Comparison of ENCODE assay signal across 22 mouse cellular contexts in genomic region chr16:91717399-91717798, GRCm38 (mm10). TPM values are rescaled to one million over a fixed set of nuclear protein-coding genes. Genes with fewer than 3 reads are reported as not detected.
DNase-seq lines count a peak whose midpoint lies in the region; ATAC-seq and TF ChIP-seq lines count a peak whose summit lies in the region.
"Had no signal": no experiment of that assay in that cellular context is flagged by ENCODE, and none has a peak within 500 bp of the region (broad histone marks: within the 10 kb centered on the region; RNA-seq: fewer than 3 reads in every experiment).

No protein-coding gene starts in this region.

- H3K4me1 ChIP-seq in heart, embryonic 13.5 days, result 0 out of 2 replicates have a peak, but pooled peaks cover 6% of the 10 kb centered on the region
- H3K4me1 ChIP-seq in spleen, adult 2 months (ENCODE audit: control insufficient read depth, insufficient read depth, insufficient read length), result no peaks in the 10 kb centered on the region
- peaks cover 34% of the 10 kb centered on the region for H3K4me1 ChIP-seq in liver, embryonic 12.5 days
- no peaks in the 10 kb centered on the region for H3K4me1 ChIP-seq in intestine, embryonic 16.5 days (ENCODE audit: control insufficient read depth, insufficient read depth, low read length)
- H3K4me1 ChIP-seq: embryonic facial prominence, embryonic 13.5 days; limb, embryonic 15.5 days; stomach, embryonic 15.5 days had no signal

- H3K4me3 ChIP-seq in heart, embryonic 13.5 days, result no peak overlapping the region
- H3K4me3 ChIP-seq in spleen, adult 2 months (ENCODE audit: extremely low read depth, insufficient read depth, insufficient read length), result no peak overlapping the region
- no peak overlapping the region for H3K4me3 ChIP-seq in liver, embryonic 12.5 days
- H3K4me3 ChIP-seq in intestine, embryonic 16.5 days (ENCODE audit: low read length), result no peak overlapping the region
- H3K4me3 ChIP-seq: embryonic facial prominence, embryonic 13.5 days; limb, embryonic 15.5 days; stomach, embryonic 15.5 days had no signal

- peak overlapping the region; percentile 82 for H3K27ac ChIP-seq in heart, embryonic 13.5 days (replicated peaks)
- peak overlapping the region; percentile 20; the same call in 1 of the 2 replicates for H3K27ac ChIP-seq in spleen, adult 2 months (ENCODE audit: insufficient read depth, low read length)
- peak overlapping the region; percentile 94 for H3K27ac ChIP-seq in liver, embryonic 12.5 days
- no peak overlapping the region for H3K27ac ChIP-seq in intestine, embryonic 16.5 days (ENCODE audit: low read length)
- H3K27ac ChIP-seq: embryonic facial prominence, embryonic 13.5 days; kidney, postnatal 0 days; limb, embryonic 15.5 days; stomach, embryonic 15.5 days had no signal

- TF ChIP-seq POLR2A in spleen, adult 2 months (IDR thresholded peaks at IDR 0.05; ENCODE audit: low read depth, low read length), result no peak

- H3K9me3 ChIP-seq in heart, embryonic 13.5 days, result no peaks in the 10 kb centered on the region
- no peaks in the 10 kb centered on the region for H3K9me3 ChIP-seq in liver, embryonic 12.5 days (replicated peaks)
- H3K9me3 ChIP-seq in intestine, embryonic 16.5 days (ENCODE audit: control insufficient read depth, low read length), result no peaks in the 10 kb centered on the region
- H3K9me3 ChIP-seq: embryonic facial prominence, embryonic 13.5 days; limb, embryonic 15.5 days; stomach, embryonic 15.5 days had no signal

- no peak for DNase-seq in heart, adult 18-20 months
- DNase-seq in spleen, adult 2 months (ENCODE audit: low read depth in 1 of 2, low spot score in 2 of 2), result no peak
- DNase-seq in spleen, postnatal 4 days (ENCODE audit: low spot score in 2 of 2), result no peak
- no peak for DNase-seq in left cerebral cortex, adult 11 months (ENCODE audit: low spot score)
- DNase-seq: adrenal gland, postnatal 10 days; cerebellum, adult 9-11 months; gastrocnemius, postnatal 36 days; kidney, adult 18-20 months; layer of hippocampus, postnatal 36 days; midbrain, embryonic 14.5 days; spleen, adult 18-20 months; thymus, adult 2 months had no signal

- H3K9ac ChIP-seq in heart, embryonic 13.5 days, result no peak overlapping the region
- peak overlapping the region; percentile 47 for H3K9ac ChIP-seq in liver, embryonic 12.5 days
- H3K9ac ChIP-seq in intestine, embryonic 16.5 days (ENCODE audit: low read depth, low read length), result no peak overlapping the region
- H3K9ac ChIP-seq: embryonic facial prominence, embryonic 13.5 days; limb, embryonic 15.5 days; stomach, embryonic 15.5 days had no signal

- ATAC-seq in heart, embryonic 13.5 days (ENCODE audit: extremely low read depth, insufficient number of reproducible peaks, low FRiP score, low TSS enrichment), result no peak
- peak; percentile 68 for ATAC-seq in liver, embryonic 12.5 days
- ATAC-seq in megakaryocyte-erythroid progenitor cell, adult 5-6 weeks (replicated peaks; ENCODE audit: low FRiP score, low TSS enrichment, poor library complexity, severe bottlenecking), result peak; percentile 68
- ATAC-seq in intestine, embryonic 16.5 days, result no peak
- ATAC-seq: activated CD4-positive, CD25-positive, alpha-beta regulatory T cell, adult 4 months; forebrain, embryonic 14.5 days had no signal

- no peak for TF ChIP-seq CTCF in spleen, adult 2 months (IDR thresholded peaks at IDR 0.05; ENCODE audit: extremely low read depth, insufficient read depth, insufficient read length, insufficient replicate concordance)

- WGBS in heart, embryonic 13.5 days, result 59% methylated on average over 4 of the region's 4 CpGs
- 81% methylated on average over 4 of the region's 4 CpGs for WGBS in spleen, adult 2 months
- WGBS in liver, embryonic 12.5 days (ENCODE audit: insufficient replicate concordance), result 17% methylated on average over 4 of the region's 4 CpGs
- WGBS in intestine, embryonic 16.5 days, result 82% methylated on average over 4 of the region's 4 CpGs

- no peaks in the 10 kb centered on the region for H3K27me3 ChIP-seq in heart, embryonic 13.5 days (replicated peaks)
- no peaks in the 10 kb centered on the region for H3K27me3 ChIP-seq in spleen, adult 2 months (ENCODE audit: control insufficient read depth, insufficient read depth, low read length)
- H3K27me3 ChIP-seq in liver, embryonic 12.5 days (replicated peaks), result no peaks in the 10 kb centered on the region
- H3K27me3 ChIP-seq in intestine, embryonic 16.5 days (replicated peaks; ENCODE audit: control insufficient read depth, insufficient read depth, low read length), result no peaks in the 10 kb centered on the region
- H3K27me3 ChIP-seq: embryonic facial prominence, embryonic 13.5 days; limb, embryonic 15.5 days; stomach, embryonic 15.5 days had no signal

- no peak overlapping the region for H3K4me2 ChIP-seq in heart, embryonic 13.5 days
- peak overlapping the region; percentile 50 for H3K4me2 ChIP-seq in liver, embryonic 12.5 days
- H3K4me2 ChIP-seq in intestine, embryonic 16.5 days (ENCODE audit: low read depth, low read length), result no peak overlapping the region
- H3K4me2 ChIP-seq: embryonic facial prominence, embryonic 13.5 days; limb, embryonic 15.5 days; stomach, embryonic 15.5 days had no signal

- peaks cover 75% of the 10 kb centered on the region for H3K36me3 ChIP-seq in heart, embryonic 13.5 days
- peaks cover 10% of the 10 kb centered on the region for H3K36me3 ChIP-seq in spleen, adult 2 months (ENCODE audit: control insufficient read depth, insufficient read depth, low read length)
- peaks cover 76% of the 10 kb centered on the region for H3K36me3 ChIP-seq in liver, embryonic 12.5 days
- H3K36me3 ChIP-seq in intestine, embryonic 16.5 days (ENCODE audit: control insufficient read depth, insufficient read depth, low read length), result peaks cover 17% of the 10 kb centered on the region

RNA-seq across cellular contexts. Expression of gene Cryzl1, which starts 11.4 kb away (rescaled TPM):
- polyA plus RNA-seq in heart, embryonic 13.5 days (2015; fragmentation: Nextera tagmentation; extraction: Ambion mirVana), result 51.4 and 58.5 TPM in 2 replicates
- 10 to 100 TPM; 23.0 to 25.0 TPM for total RNA-seq in heart, adult 18-20 months (2021)
- polyA plus RNA-seq in spleen, adult 2 months (2012; rRNA removed), result 11.6 and 11.9 TPM in 2 replicates
- 40.3 and 40.9 TPM in 2 replicates for polyA plus RNA-seq in liver, embryonic 12.5 days (2016; fragmentation: Nextera tagmentation; extraction: Ambion mirVana)
- 33.7 and 72.0 TPM in 2 replicates for total RNA-seq in megakaryocyte-erythroid progenitor cell, adult 5-6 weeks (2014; fragmentation: Nextera tagmentation)
- 33.2 and 69.5 TPM in 2 replicates for total RNA-seq in megakaryocyte-erythroid progenitor cell, adult 5-6 weeks (2017)
- 66.9 and 69.4 TPM in 2 replicates for polyA plus RNA-seq in intestine, embryonic 16.5 days (2015; fragmentation: Nextera tagmentation; extraction: Ambion mirVana)

RNA-seq across cellular contexts. Expression of gene Itsn1, which starts 11.7 kb away (rescaled TPM):
- 19.5 and 20.0 TPM in 2 replicates for polyA plus RNA-seq in heart, embryonic 13.5 days (2015; fragmentation: Nextera tagmentation; extraction: Ambion mirVana)
- total RNA-seq in heart, adult 18-20 months (2021), result 10 to 100 TPM; 50.2 to 53.6 TPM
- 21.7 and 36.0 TPM in 2 replicates for polyA plus RNA-seq in spleen, adult 2 months (2012; rRNA removed)
- 47.5 and 52.3 TPM in 2 replicates for polyA plus RNA-seq in liver, embryonic 12.5 days (2016; fragmentation: Nextera tagmentation; extraction: Ambion mirVana)
- total RNA-seq in megakaryocyte-erythroid progenitor cell, adult 5-6 weeks (2014; fragmentation: Nextera tagmentation), result 24.0 and 27.8 TPM in 2 replicates
- total RNA-seq in megakaryocyte-erythroid progenitor cell, adult 5-6 weeks (2017), result 6.8 and 28.4 TPM in 2 replicates
- 10.5 and 13.1 TPM in 2 replicates for polyA plus RNA-seq in intestine, embryonic 16.5 days (2015; fragmentation: Nextera tagmentation; extraction: Ambion mirVana)

RNA-seq across cellular contexts. Expression of gene Donson, which starts 28.8 kb away (rescaled TPM):
- 13.9 and 15.0 TPM in 2 replicates for polyA plus RNA-seq in heart, embryonic 13.5 days (2015; fragmentation: Nextera tagmentation; extraction: Ambion mirVana)
- total RNA-seq in heart, adult 18-20 months (2021), result 1 to 10 TPM; 2.9 to 3.6 TPM
- polyA plus RNA-seq in spleen, adult 2 months (2012; rRNA removed), result 13.1 and 22.0 TPM in 2 replicates
- 48.4 and 54.9 TPM in 2 replicates for polyA plus RNA-seq in liver, embryonic 12.5 days (2016; fragmentation: Nextera tagmentation; extraction: Ambion mirVana)
- 20.7 and 28.4 TPM in 2 replicates for total RNA-seq in megakaryocyte-erythroid progenitor cell, adult 5-6 weeks (2014; fragmentation: Nextera tagmentation)
- total RNA-seq in megakaryocyte-erythroid progenitor cell, adult 5-6 weeks (2017), result 44.6 and 49.3 TPM in 2 replicates
- polyA plus RNA-seq in intestine, embryonic 16.5 days (2015; fragmentation: Nextera tagmentation; extraction: Ambion mirVana), result 12.0 and 12.2 TPM in 2 replicates

Comparison
In these comparisons a context has a peak if more than half of its experiments do, and no peak if none do; other contexts are left out.
1. ATAC-seq: peak in liver, embryonic 12.5 days (single experiment) and megakaryocyte-erythroid progenitor cell, adult 5-6 weeks (single experiment); none in heart, embryonic 13.5 days (single experiment) and intestine, embryonic 16.5 days (single experiment).